Mouse (Mus musculus) right cerebral cortex, adult 2 months (tissue): ENCODE data around the gene Vmn1r199.

ENCODE experiments used
- DNase-seq, 2 experiments: peaks; one replicate each; pipeline ENCODE4 v3.0.0; 2021 to 2022; ENCODE audit warnings: low spot score in 2 of 2

Gene Vmn1r199

DNA sequence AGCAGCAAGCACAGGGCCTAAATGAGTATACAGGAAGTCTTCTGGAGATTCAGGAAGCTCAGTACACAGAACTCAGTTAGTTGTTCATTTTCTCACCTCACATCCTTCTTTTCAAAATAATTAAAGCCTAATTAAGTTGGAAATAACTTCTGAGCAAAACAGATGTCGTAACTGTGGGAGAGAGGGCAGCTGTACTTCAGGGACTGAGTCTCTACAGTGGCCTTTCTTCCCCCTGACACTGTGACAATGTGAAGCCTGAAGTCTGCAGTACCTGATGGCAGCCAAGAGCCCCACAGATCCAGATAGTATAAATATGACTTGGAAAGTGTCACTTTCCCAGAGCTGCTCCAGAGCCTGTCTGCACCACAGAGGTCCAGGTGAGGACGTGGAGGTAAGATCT, at the start of gene Vmn1r199:
Gene Vmn1r199 (plus strand): TSS at position 301 of the 400 bp plus-strand sequence.
- DNase-seq: no peak

DNA sequence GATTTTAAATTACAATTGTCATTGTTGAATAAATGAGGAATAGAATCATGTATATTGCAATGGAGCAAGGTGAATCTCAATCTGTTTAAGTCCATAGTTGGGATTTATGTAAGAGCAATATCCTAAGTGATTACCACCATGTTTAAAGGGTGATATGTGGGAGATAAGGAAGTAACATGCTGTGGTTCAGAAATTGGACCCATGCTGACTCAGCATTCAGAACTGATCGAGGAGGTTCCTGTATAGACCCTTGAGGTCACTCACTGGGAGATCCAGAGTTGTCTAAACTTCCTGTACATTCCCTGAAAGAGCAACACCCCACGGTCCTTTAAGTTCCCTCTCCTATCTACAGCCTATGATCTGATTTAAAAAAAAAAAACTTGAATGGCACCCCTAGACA, 46.3 kb upstream of the Vmn1r199 start:
- no peak for DNase-seq

GRCm38 (mm10) chr13:22335565-22335964, 44.1 kb upstream of the Vmn1r199 start:
- DNase-seq: no peak

DNA sequence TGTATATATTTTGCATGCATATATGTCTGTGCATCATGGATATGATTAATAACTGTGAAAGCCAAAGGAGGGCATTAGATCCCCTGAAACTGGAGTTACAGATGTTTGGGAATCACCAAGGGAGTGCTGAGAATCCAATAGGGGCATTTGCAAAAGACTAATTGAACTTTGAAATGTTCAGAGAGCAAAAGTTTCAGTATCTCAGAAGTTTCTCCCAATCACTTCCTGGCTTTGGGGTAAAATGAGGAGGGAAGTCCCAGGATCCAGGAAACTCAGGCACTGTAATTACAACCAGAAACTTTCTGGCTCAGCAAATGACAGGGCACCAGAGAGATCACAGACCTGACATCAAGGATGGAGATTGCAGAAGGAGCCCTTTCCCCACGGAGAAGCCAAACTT, 29.6 kb upstream of the Vmn1r199 start, which contains the start of gene Vmn1r198:
Gene Vmn1r198 (plus strand): TSS at position 301 of the 400 bp plus-strand sequence.
- DNase-seq: no peak

DNA sequence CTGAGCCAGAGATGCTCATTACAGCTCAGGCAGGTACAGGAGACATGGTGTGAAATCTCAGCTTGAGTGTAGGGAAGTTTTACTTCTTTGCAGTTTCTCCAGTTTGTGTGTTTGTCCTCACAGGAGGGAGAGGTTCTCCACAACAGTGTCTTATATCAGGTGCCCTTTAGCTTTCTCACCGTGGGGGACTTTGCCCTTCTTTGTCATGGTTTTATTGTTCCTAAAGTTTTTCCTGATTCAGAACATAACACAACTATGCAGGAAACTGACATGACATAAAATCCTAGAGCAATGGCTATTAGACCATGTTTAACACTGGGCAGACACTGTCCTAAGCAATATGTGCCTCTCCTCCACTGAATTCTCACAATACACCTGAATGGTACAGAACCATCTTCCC, 28.8 kb upstream of the Vmn1r199 start:
- DNase-seq: no peak

GRCm38 (mm10) chr13:22381128-22381527, 1.5 kb downstream of the Vmn1r199 start:
- peak; percentile 19 to 41 for DNase-seq

GRCm38 (mm10) chr13:22383401-22383800, 3.8 kb downstream of the Vmn1r199 start:
- no peak for DNase-seq

- no peak for DNase-seq
Observed at GRCm38 (mm10) chr13:22387050-22387449, 7.4 kb downstream of the Vmn1r199 start.

GRCm38 (mm10) chr13:22390073-22390472, 10.5 kb downstream of the Vmn1r199 start, which contains the start of gene Vmn1r200:
TSS of gene Vmn1r200 (plus strand) at chr13:22390373.
- DNase-seq: no peak

DNA sequence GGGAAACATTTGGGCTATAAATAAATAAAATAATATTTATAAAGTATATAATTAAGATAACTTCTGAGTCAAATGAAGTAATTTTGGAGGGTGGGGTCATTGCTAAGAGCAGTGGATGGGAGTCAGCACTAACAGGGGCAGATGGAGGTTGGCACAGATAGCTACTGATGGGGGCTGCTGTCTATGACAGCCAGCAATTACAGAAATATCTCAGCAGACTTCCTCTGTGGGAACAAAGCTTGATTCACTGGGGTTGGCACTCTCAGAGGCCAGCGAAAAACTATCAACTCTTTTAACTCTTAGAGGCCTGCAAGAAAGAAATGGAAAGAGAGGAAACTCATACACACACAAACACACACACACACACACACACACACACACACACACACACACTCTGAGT, 23.4 kb downstream of the Vmn1r199 start:
- DNase-seq: no peak
